Mouse (Mus musculus) kidney, embryonic 16.5 days (tissue): Measurements from ENCODE around the gene Bub1b. TPM values are rescaled to one million over a fixed set of nuclear protein-coding genes. Genes with fewer than 3 reads are reported as not detected.

Experiments
- ATAC-seq: fragments of 200-750 bp; cut with Nextera tagmentation; 2 replicates; pipeline ENCODE4 v1.8.0; 2017; ENCODE audit warnings: moderate TSS enrichment; ENCODE audit not compliant: low FRiP score, low TSS enrichment
- H3K27ac ChIP-seq: fragments of 300-500 bp; sonication (generic); 2 replicates; pipeline ENCODE4 v1.5.1; 2014; ENCODE audit warnings: low read length
- H3K27me3 ChIP-seq: fragments of 300-500 bp; sonication (generic); 2 replicates; pipeline ENCODE4 v1.6.1; 2014; ENCODE audit warnings: low read length, control low read depth, mixed read lengths; ENCODE audit not compliant: insufficient read depth
- H3K36me3 ChIP-seq: fragments of 300-500 bp; sonication (generic); 2 replicates; pipeline ENCODE4 v1.6.1; 2014; ENCODE audit warnings: low read length, control low read depth, mixed read lengths; ENCODE audit not compliant: insufficient read depth
- H3K4me1 ChIP-seq: fragments of 300-500 bp; sonication (generic); 2 replicates; pipeline ENCODE4 v1.6.1; 2014; ENCODE audit warnings: low read length, control low read depth, mixed read lengths; ENCODE audit not compliant: insufficient read depth
- H3K4me2 ChIP-seq: fragments of 300-500 bp; sonication (generic); replicated peaks from 2 replicates; pipeline ENCODE4 v1.6.1; 2014; ENCODE audit warnings: low read depth, low read length
- H3K4me3 ChIP-seq: fragments of 300-500 bp; sonication (generic); 2 replicates; pipeline ENCODE4 v1.5.1; 2014; ENCODE audit warnings: mild to moderate bottlenecking, low read length
- H3K9ac ChIP-seq: fragments of 300-500 bp; sonication (generic); replicated peaks from 2 replicates; pipeline ENCODE4 v1.6.1; 2014; ENCODE audit warnings: low read length
- H3K9me3 ChIP-seq: fragments of 300-500 bp; sonication (generic); 2 replicates; pipeline ENCODE4 v1.6.1; 2016; ENCODE audit warnings: low read length, control low read depth
- WGBS: fragments of 180-500 bp; shearing (Covaris S2); extraction: QIAGEN DNeasy Blood & Tissue Kit; methylation state at CpG from one replicate; pipeline ENCODE4 v1.1.7; 2014; 5-methylcytosine and 5-hydroxymethylcytosine counted together
- polyA plus RNA-seq: library from polyadenylated mRNA; unstranded; fragments of >200 nt; fragmentation: Nextera tagmentation; extraction: Ambion mirVana; gene quantifications from 2 replicates; pipeline ENCODE4 v1.2.1, GENCODE M21; 2015

Gene Bub1b
- polyA plus RNA-seq, 1 experiment from 2014 or later: 102 TPM

GRCm38 (mm10) chr2:118687791-118688190 lies 89.8 kb downstream of the Bub1b start:
- no peak for ATAC-seq
- no peak overlapping the region for H3K27ac ChIP-seq
- no peak overlapping the region for H3K9ac ChIP-seq
- H3K4me3 ChIP-seq: no peak overlapping the region
- H3K4me1 ChIP-seq: no peaks in the 10 kb centered on the region
- peaks cover 2% of the 10 kb centered on the region; the same call in 1 of the 2 replicates for H3K27me3 ChIP-seq
- WGBS: 92% methylated on average over 3 of the region's 3 CpGs
- H3K36me3 ChIP-seq: no peaks in the 10 kb centered on the region
- no peak overlapping the region for H3K4me2 ChIP-seq
- no peaks in the 10 kb centered on the region for H3K9me3 ChIP-seq

DNA sequence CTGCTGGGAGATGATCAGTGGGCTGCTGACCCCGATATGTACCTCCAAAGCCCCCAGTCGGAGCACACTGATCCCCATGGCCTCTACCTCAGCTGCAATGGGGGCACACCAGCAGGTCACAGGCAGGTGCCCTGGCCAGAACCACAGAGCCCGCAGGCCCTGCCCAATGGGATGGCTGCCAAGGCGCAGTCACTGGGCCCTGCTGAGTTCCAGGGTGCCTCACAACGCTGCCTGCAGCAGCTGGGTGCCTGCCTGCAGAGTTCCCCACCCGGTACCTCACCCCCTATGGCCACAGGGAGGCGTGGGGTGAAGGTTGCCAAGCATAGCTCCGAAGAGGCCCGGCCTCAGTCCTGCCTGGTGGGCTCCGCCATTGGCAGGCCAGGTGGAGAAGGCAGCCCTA lies 91.9 kb downstream of the Bub1b start:
- WGBS: 80% methylated on average over 10 of the region's 10 CpGs
- Histone ChIP-seq H3K9me3 (no peaks in the 10 kb centered on the region), H3K4me1 (no peaks in the 10 kb centered on the region)

More for the DNA sequence above, 91.9 kb downstream of the Bub1b start:
- no peak for ATAC-seq
- H3K36me3 ChIP-seq: no peaks in the 10 kb centered on the region
- no peak overlapping the region for H3K4me3 ChIP-seq
- no peak overlapping the region for H3K4me2 ChIP-seq
- H3K27ac ChIP-seq: no peak overlapping the region
- peaks cover 8% of the 10 kb centered on the region; the same call in 1 of the 2 replicates for H3K27me3 ChIP-seq
- no peak overlapping the region for H3K9ac ChIP-seq

Other genes with a start within 250 kb of the Bub1b start
- gene Gpr176, start 224.8 kb upstream of the Bub1b start, polyA plus RNA-seq: 1.4 and 1.5 TPM in 2 replicates
- 12.5 and 13.4 TPM in 2 replicates for gene Eif2ak4, start 209.6 kb upstream of the Bub1b start, polyA plus RNA-seq
- 216 and 231 TPM in 2 replicates for gene Srp14, start 118.5 kb upstream of the Bub1b start, polyA plus RNA-seq
- gene Bmf, start 48.5 kb upstream of the Bub1b start, polyA plus RNA-seq: 7.6 and 9.9 TPM in 2 replicates
- 0.60 and 1.4 TPM in 2 replicates for gene Pak6, start 65.1 kb downstream of the Bub1b start, polyA plus RNA-seq
- gene Ankrd63, start 105.8 kb downstream of the Bub1b start, polyA plus RNA-seq: 0.25 and 0.30 TPM in 2 replicates
- gene Plcb2, start 130.2 kb downstream of the Bub1b start, polyA plus RNA-seq: 1.4 and 1.7 TPM in 2 replicates
- 15.2 and 16.3 TPM in 2 replicates for gene Inafm2, start 147.5 kb downstream of the Bub1b start, polyA plus RNA-seq
- 1.3 and 1.4 TPM in 2 replicates for gene Ccdc9b, start 164.4 kb downstream of the Bub1b start, polyA plus RNA-seq
- gene Phgr1, start 174.6 kb downstream of the Bub1b start, polyA plus RNA-seq: not detected in 2 replicates
- gene Disp2, start 181.5 kb downstream of the Bub1b start, polyA plus RNA-seq: 0.46 and 0.81 TPM in 2 replicates
- gene Knstrn, start 215.8 kb downstream of the Bub1b start, polyA plus RNA-seq: 113 and 119 TPM in 2 replicates